Mouse (Mus musculus) cerebellum, adult 2 months (tissue): Measurements from ENCODE around the gene Pde2a.

Experiments used
- CTCF ChIP-seq: fragments of 200-500 bp; IDR thresholded peaks from 2 replicates; pipeline ENCODE4 v1.5.1; 2011; ENCODE audit warnings: low read depth, mild to moderate bottlenecking, control low read depth, low read length, moderate library complexity, borderline replicate concordance; ENCODE audit not compliant: insufficient read depth
- POLR2A ChIP-seq: fragments of 200-500 bp; IDR thresholded peaks from 2 replicates; pipeline ENCODE4 v1.6.1; 2011; ENCODE audit warnings: low read length, control low read depth, borderline replicate concordance; ENCODE audit not compliant: insufficient read depth

GRCm38 (mm10) chr7:101435038-101435437 is 13.5 kb downstream of the Pde2a start:
- TF ChIP-seq CTCF (no peak), POLR2A (no peak)
